Mouse (Mus musculus) spleen, postnatal 36 days (tissue): ENCODE results near the gene Mpv17l2.

ENCODE experiments used
- DNase-seq, 2 experiments: peaks; one replicate each; pipeline ENCODE4 v3.0.0; 2022; ENCODE audit warnings: low spot score in 2 of 2, mixed read lengths in 1 of 2

Gene Mpv17l2

DNA sequence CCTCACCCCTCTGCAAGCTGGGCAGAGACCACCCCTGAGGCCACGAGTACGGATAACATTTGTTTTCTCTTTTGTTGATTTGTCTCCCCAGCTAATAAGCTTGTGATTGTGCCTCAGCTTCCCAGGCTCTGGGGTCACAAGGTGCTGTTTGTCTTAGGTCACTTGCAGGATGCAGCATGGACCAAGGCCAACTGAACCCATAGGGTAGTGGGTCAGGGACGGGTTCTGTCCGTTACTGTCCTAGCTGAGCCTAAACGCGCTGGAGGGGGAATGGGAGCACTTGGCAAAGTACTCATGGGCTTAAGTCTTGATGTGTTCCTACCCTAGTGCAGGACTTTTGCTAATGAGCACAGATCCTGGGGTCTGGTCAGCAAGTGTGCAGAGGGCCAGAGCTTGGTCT, 6.8 kb upstream of the Mpv17l2 start:
- no peak for DNase-seq

GRCm38 (mm10) chr8:70766571-70767440, 6.1 kb upstream of the Mpv17l2 start:
- peak; percentile 78 to 83 for DNase-seq

DNA sequence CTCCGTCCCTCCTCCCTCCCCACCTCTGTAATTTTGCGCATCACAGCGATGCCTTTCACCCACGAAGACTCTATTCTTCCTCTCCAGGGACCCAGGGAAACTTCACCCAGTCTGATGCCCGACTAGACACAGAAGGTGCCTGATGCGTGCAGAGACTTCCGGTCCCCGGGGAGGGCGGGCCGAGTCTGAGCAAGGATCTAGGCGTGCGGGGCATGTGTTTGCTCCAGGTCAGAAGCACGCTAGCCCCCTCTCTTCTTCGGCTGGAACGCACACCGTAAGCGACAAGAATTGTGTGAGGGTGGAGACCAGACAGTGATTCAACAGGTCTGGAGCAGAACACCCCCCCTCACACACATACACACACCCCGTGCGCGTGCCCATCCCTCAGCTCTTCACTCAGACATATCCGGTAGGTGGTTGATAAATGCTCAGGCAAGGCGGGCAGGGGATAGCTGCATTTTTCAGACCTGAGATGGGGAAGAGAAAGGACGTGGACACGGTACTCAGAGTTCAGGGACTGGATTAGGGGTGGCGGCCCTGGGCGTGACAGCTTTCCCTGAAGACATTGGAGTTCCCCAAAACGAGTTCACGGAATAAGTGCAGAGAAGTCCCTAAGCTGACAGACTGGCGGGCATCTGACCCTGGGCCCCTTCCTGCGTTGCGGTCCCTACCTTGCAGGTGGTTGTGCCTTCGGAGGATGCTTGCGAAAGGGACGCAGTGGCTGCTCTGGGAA, 5.3 kb upstream of the Mpv17l2 start:
- DNase-seq = peak; percentile 90 to 92

DNA sequence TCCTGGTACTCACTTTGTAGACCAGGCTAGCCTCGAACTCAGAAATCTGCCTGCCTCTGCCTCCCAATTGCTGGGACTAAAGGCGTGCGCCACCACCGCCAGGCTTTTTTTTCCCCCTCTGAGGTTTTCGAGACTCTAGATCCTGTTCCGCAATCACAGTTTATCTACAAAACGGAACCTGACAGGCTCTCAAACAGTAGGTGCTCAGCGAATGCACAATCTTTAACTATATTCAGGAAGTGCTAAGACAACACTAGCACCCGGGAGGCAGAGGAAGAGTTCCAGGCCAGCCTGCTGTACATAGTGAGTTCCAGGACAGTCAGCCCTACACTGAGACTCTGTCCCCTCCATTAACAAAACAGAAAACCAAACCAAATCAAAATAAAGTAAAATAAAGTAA, 4.6 kb upstream of the Mpv17l2 start:
- peak; percentile 59 to 69 for DNase-seq

- DNase-seq = no peak
Observed at GRCm38 (mm10) chr8:70764676-70765075, 3.9 kb upstream of the Mpv17l2 start.

- DNase-seq = peak in 1 of 2 experiments; percentile 46
Observed at GRCm38 (mm10) chr8:70764026-70764425, 3.3 kb upstream of the Mpv17l2 start.

- peak; percentile 59 to 74 for DNase-seq
Observed at GRCm38 (mm10) chr8:70763354-70763753, 2.6 kb upstream of the Mpv17l2 start.

- DNase-seq = peak; percentile 59 to 70
Observed at GRCm38 (mm10) chr8:70762118-70762517, 1.4 kb upstream of the Mpv17l2 start.

GRCm38 (mm10) chr8:70760350-70760749, 396 bp downstream of the Mpv17l2 start:
- DNase-seq = no peak

- DNase-seq = no peak
Observed at GRCm38 (mm10) chr8:70758616-70759561, 1.9 kb downstream of the Mpv17l2 start.

DNA sequence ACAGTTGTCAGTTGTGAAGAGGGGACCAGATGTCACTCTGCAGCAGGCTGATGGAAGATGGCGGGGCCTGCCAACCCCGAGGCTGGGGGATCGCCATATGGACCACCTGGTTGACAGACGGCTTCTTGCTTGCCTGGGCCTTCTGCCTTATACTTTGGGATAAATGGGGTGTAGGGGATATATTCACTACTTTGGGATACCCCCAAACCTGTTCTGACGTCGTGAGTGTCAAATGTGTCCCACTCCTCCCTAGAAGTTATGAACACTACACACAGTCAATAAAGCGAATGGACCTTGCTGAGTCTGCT, 2.5 kb downstream of the Mpv17l2 start:
- no peak for DNase-seq

- no peak for DNase-seq
Observed at GRCm38 (mm10) chr8:70757523-70758307, 3.0 kb downstream of the Mpv17l2 start.

GRCm38 (mm10) chr8:70756476-70757040, 4.2 kb downstream of the Mpv17l2 start:
- no peak for DNase-seq

- no peak for DNase-seq
Observed at GRCm38 (mm10) chr8:70755661-70756475, 4.9 kb downstream of the Mpv17l2 start.

GRCm38 (mm10) chr8:70754871-70755660, 5.7 kb downstream of the Mpv17l2 start:
- peak in 1 of 2 experiments; percentile 54 for DNase-seq

GRCm38 (mm10) chr8:70754043-70754870, 6.5 kb downstream of the Mpv17l2 start, which contains the start of gene Rab3a:
Rab3a (plus strand) TSS chr8:70754679.
- peak; percentile 99 for DNase-seq

- DNase-seq = peak; percentile 82 to 84
Observed at GRCm38 (mm10) chr8:70753151-70753550, 7.6 kb downstream of the Mpv17l2 start.
